Mouse (Mus musculus): ENCODE data around the gene Gm10295.

The Gm10295 gene

GRCm38 (mm10) chr7:71355596-71355995, 4.3 kb upstream of the Gm10295 start:
- DNase-seq (ENCODE audit: low spot score): no peak

- DNase-seq (ENCODE audit: low spot score): no peak
Measured at GRCm38 (mm10) chr7:71348922-71349321, 2.4 kb downstream of the Gm10295 start.

- no peak for DNase-seq (ENCODE audit: low spot score)
Measured at GRCm38 (mm10) chr7:71324919-71325583, 26.2 kb downstream of the Gm10295 start.

GRCm38 (mm10) chr7:71313148-71313765, 38.0 kb downstream of the Gm10295 start:
- DNase-seq (ENCODE audit: low spot score): no peak

- no peak for DNase-seq (ENCODE audit: low spot score)
Measured at GRCm38 (mm10) chr7:71312375-71312774, 38.9 kb downstream of the Gm10295 start.

- no peak for DNase-seq (ENCODE audit: low spot score)
Measured at GRCm38 (mm10) chr7:71311411-71311810, 39.9 kb downstream of the Gm10295 start.

GRCm38 (mm10) chr7:71308051-71308450, 43.2 kb downstream of the Gm10295 start:
- DNase-seq (ENCODE audit: low spot score): no peak

- DNase-seq (ENCODE audit: low spot score): no peak
Measured at GRCm38 (mm10) chr7:71302714-71303113, 48.6 kb downstream of the Gm10295 start.

Measured in urinary bladder, postnatal 10 days (tissue).